Mouse (Mus musculus) ovary, postnatal 36 days (tissue): ENCODE measurements at regions not wholly inside any gene's neighbourhood (a gene's known extent, or its start where the extent isn't known, plus 50 kb on each side); places are given as distances from the start of the nearest gene placed in this dataset.

Source experiments
- DNase-seq: peaks from one replicate; pipeline ENCODE4 v3.0.0; 2022; ENCODE audit warnings: low spot score, mixed read lengths

DNA sequence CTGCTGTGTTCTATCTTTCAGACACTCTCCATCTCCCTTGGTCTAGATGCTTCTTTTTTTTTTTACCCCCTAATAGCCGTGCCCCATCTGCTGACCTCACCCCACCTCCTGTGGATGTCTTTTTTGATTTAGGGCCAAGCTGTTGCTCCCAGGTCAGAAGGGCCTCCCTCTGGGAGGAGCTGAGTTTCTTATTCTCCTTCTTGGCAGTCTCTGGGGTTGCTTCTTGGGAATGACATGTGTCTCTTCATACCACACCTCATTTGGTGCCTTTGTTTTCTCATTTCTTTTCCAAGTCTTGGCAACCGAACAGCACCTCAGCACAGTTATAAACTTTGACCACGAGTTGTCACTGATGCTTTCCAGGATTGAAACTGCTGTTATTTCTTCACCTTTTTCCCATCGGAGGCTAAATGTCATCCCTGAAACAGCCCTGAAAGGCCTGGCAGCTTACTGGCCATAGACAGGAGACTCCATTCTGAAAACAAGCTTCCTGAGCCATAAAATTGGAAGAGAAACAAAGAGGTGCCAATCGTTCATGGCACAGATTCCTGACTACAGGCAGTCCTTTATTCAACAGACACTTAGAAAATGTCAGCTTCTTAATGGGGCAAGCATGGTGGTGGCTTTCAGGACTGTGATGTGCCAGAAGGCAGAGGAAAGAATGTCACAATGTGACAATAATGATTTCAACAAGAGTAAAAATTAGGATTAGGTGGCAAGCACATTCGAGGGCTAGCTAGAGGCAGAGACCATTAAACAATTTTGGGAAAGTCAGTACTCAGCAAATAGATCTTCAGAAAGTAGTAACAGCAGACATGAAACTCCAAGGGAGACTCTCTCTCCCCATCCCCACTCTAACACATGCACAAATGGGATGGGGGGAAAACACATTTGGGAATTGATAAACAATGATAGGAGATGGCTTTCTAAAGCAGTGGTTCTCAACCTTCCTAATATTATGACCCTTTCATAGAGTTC, 197.1 kb upstream of the Arrdc4 start:
- no peak for DNase-seq

- no peak for DNase-seq
These were observed 181.7 kb upstream of the Arrdc4 start for GRCm38 (mm10) chr7:68930627-68931334.

- DNase-seq = no peak
These were observed 180.6 kb upstream of the Arrdc4 start for GRCm38 (mm10) chr7:68929669-68930068.

- no peak for DNase-seq
These were observed 176.6 kb upstream of the Arrdc4 start for GRCm38 (mm10) chr7:68925640-68926039.

GRCm38 (mm10) chr7:68918632-68919435, 169.8 kb upstream of the Arrdc4 start:
- DNase-seq = no peak

GRCm38 (mm10) chr7:68917876-68918200, 168.8 kb upstream of the Arrdc4 start:
- DNase-seq = no peak

DNA sequence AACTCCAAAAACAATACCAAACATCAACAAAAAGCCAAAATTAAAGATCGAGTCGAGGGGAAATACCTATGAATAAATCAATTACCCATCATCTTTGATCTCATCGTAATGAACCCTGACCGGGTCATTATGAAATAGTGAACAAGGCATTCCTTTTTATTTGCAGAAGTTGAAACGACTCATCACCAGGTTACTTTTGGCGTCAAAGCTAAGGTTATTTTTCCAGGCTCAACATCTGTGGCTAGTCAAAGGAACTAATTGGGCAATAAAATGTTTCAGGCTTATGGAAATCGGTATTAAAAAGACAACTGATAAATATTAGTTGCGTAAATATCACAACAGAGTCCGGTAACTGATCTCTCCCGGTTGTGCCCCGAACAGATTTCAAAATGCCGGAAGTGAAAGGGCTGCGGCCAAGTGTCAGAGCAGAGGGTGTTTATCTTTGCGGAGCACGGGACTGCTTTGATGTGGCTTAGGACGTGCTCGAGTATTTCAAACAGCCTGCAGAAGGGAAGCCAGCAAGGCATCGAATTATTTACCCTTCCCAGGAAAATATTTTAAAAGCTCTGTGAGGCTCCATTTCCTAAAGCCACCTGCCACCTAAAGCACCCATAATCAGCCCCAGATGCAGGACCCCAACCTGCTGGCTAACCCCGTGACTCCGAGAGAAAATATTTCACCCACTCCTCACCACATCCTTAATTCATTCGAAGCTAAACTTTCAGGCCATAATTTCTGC, 168.3 kb upstream of the Arrdc4 start:
- DNase-seq = peak; percentile 4

DNA sequence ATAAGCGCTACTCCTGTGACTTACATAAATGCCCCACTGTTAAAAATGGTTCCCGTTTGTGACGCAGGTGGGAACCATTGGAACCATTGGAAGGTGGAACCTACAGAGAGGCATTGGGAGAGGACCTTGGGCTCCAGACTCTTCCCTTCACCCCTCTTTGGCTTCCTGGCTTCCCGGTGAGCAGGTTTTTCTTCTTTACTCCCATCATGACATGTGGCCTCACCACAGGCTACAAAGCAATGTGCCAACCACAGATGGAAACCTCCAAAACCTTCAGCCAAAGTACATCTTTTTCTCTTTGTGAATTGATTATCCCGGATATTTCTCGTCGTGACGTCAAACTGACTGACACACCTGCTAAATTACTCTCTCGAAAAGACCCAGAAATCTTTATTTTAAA, 166.9 kb upstream of the Arrdc4 start:
- no peak for DNase-seq

DNA sequence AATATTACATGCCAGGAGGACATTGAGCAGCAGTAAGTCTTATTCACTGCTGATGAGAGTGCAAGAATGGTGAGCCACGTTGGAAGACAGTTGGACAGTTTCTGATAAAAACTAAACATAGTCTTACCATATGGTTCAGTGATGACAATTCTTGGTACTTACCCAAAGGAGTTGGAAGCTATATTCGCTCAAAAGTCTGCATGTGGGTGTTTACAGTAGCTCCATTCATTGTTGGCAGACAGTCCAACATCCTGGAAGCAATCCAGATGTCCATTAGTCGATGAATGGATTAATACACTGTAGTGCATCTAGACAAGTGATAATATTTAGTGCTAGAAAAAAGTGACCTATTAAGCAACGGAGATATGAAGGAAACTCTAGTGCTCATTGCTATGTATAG, 165.3 kb upstream of the Arrdc4 start:
- no peak for DNase-seq

DNA sequence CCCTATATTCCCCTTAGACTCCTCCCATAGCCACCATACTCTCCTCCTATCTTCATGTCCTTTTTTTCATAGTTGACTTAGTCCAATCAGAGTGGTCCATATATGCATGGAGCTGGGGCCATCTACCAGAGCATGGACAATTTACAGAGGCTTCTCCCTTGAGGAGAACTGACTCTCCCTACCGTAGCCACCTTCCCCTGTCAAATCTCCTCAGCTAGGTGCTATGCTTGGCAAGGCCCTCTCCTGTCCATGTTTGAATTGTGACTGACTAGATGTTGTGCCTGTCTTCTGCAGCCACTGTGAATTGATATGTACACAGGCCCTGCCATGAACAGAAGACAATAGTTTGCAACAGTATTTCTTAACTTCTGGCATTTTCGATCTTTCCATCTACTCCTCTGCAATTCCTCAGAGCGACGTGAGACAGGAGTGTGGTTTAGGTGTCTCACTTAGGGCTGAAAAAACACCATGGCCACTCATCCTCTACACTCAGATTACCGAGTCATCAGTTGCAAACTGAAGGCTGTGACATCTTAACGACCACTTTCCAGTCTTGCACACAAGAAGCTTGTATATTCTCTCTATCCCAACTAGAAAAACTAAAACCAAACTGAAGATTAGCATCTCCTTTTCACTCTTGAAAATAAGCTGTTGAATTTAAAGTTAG, 163.1 kb upstream of the Arrdc4 start:
- DNase-seq = no peak

- no peak for DNase-seq
These were observed 162.5 kb upstream of the Arrdc4 start for GRCm38 (mm10) chr7:68911562-68911961.

DNA sequence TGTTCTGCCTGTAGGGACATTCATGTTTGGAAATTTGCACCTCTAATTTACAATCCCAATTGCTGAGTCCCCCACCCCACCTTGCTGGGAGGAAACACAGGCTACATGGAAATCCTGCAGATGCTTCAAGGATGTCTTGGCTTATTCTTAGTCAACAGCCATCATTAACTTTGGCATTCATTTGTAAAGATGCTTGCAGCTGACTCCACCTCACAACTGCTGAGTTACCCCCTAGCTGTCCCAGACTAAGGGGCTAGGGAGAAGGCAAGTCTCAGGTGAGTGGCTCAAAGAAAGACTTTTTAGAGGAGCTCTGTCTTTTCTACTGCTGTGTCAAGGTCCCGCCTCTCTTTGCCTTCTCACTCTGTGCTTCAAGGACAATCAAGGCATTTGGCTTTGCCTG, 160.7 kb upstream of the Arrdc4 start:
- no peak for DNase-seq

DNA sequence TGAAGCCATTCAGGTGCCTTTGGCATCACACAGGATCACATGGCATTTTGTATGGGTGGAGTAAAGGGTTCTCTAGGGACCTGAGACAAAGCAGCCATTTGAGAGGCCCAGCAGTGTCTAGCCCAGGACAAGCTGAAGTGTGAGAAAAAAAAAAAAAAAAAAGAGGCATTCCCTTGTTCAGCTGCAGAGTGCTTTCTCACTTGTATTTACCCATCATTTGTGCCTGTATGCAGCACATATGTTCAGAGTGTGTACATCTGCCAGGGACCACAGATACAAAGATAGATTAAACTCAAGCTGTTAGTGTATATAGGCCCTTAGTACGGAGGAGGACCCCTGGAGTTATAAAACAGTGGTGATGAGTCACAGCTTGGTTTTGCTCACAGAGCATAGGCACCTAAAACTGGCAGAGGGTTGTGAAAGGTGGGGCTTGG, 159.4 kb upstream of the Arrdc4 start:
- no peak for DNase-seq

DNA sequence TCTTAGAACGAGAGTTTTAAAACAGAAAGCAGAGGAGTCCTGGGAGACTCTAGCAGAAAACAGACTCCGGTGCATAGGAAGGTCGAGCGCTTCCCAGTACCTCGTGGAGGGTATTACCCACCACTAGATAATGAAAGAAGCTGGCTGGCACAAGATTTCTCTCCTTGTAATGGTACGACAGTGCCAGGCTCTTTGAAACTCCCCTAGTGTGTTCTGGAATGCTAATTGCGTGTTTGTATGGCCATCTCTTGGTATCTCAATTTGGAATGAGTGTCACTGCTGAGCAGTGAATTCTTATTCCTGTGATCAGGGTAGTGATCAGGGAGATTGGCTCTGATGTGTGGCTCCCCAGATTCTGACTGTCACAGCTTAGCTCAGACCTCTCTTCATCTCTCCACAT, 158.8 kb upstream of the Arrdc4 start:
- no peak for DNase-seq

GRCm38 (mm10) chr7:68906771-68907395, 157.8 kb upstream of the Arrdc4 start:
- no peak for DNase-seq

DNA sequence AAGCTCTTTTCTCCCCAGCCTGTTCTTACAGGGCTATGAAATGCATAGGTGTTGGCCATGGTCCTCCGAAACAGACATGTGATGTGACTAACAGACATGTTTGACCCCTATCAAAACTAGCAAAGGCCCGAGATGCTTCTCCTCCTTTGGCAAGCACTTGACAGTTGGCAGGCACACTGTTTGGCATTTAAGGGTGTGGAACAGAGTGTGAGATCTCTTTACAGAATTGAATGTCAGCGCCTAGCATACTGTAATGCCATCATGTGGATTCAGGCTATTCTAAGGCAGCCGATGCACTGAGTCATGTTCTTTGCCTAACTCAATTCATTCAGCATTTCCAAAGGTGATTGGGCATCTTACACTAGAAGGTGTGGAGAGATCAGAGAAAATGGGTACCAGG, 156.8 kb upstream of the Arrdc4 start:
- DNase-seq = no peak

DNA sequence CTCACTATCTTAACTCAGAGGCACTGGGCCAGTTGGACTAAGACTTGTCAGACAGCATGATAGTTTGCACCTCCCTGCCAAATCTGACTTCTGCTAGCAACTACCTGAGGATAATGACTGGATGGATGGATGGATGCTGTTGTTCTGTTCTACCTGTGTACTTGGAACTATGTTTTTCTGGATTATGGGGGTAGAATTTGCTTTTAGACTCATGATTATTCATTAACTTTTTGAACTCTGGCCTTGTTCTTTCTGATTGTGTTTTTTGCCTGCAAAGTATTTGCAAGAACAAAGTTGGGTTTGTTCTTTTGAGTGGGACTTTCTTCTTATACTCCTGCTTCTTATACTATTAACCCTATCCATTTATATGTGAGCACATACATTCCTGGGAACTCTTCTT, 137.1 kb upstream of the Arrdc4 start:
- no peak for DNase-seq

DNA sequence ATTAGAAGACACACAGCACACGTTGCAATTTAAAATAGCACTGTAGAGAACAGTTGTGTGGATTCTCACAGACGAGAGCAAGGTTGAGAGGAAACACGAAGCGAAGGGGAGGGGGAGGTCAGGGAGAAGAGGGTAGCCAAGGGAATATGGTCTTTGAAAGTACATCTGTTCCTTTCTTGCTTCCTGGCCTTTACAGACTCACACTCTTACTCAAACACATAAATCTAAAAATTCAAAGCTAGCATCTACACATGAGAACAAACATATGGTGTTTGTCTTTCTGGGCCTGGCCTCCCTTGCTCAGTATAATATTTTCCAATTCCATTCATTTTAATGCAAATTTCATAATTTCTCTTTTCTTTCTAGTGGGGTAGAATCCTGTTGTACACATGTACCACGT, 124.0 kb upstream of the Arrdc4 start:
- no peak for DNase-seq

DNA sequence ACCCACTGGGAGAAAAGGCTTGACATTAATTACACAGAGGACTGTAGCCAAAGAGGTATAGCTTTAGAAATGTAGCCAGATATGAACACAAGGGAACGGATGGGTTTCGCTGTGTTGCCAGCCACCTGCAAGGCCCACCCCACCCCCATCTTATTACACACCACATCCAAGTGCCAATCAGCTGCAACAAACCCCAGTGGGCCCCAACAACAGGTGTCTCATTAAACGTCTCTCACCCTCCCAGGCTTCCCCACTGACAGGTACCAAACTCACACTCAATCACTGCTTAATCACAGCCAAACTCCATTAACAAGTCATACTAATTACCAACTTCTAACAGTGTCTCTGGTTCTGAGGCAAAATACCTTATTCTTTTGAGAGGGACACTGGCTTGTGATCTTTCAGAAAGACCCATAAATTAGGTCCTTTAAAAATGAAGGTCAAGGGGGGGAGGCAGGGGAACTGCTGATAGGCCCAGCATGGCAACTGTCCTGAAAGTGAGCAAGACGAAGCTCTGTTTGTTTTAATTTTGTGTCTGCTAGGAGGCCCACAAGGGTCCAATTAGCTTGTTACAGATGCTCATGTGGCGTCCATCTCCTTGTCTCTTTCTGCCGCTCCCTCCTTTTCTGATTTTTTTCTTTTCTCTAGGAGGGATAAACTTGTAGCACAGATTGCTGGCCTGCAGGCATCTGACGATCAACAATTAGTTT, 115.4 kb upstream of the Arrdc4 start:
- no peak for DNase-seq
